Mouse (Mus musculus): Measurements from ENCODE around the gene Olfr715b.

DNA sequence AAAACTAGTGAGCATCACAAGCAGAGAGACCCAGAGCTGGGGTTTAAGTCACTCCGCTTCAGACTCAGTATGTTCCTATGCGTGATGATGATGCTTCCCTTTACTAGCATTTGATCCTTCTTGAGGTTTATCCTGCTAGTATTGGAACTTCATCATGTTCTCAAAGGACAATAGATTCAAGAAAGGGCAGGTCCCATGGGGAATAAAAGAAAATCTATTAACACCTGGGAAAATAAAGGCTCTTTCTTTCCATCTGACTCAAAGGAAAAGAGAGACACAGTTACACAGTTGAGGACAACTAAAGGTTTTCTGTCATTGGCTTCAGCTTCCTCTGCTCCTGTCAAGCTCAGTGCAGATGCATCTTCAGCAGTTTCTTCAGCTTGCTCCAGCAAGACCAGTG lies 39.5 kb downstream of the Olfr715b start, which contains the start of gene Olfr714:
- TF ChIP-seq ZC3H11A (IDR thresholded peaks at IDR 0.05; ENCODE audit: borderline replicate concordance, low read depth, low read length) = no peak
- no peak for TF ChIP-seq CHD2 (IDR thresholded peaks at IDR 0.05; ENCODE audit: low read depth, low read length)
